In the genomic region with DNA sequence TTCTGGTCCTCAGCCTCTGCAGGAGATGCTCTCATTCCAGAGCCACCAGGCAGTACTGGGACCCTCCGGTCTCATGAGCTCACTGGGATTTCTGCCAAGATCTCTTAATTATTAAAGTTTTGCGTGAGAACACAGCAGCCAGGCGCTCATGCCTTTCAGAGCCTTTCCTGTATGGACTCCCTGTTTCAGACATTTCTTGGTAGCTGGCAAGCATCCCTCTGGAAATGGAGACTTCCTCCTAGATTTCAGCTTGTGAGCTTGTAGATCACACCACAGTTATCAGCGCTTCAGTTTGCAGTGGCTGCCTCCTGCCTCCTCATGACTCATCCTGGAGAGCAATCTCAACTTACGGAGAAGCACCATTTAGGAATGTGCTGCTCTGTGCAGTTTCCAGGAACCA, we compare ENCODE assay signal across 7 mouse cellular contexts. TPM values are rescaled to one million over a fixed set of nuclear protein-coding genes. Genes with fewer than 3 reads are reported as not detected.
DNase-seq lines count a peak whose midpoint lies in the region; ATAC-seq lines count a peak whose summit lies in the region.

No protein-coding gene starts in this region.

- intact Hi-C loops in heart, postnatal 36 days (cut with DNase I) = loop anchor here (5.0 kb wide), 2 partner anchors 100 to 205 kb away; no protein-coding TSS in a partner anchor
- intact Hi-C loops in left cerebral cortex, postnatal 36 days (cut with DNase I) = no loop called here

- H3K27me3 ChIP-seq in midbrain, embryonic 14.5 days (ENCODE audit: control insufficient read depth, insufficient read depth, low read length) = no peaks in the 10 kb centered on the region
- no peaks in the 10 kb centered on the region for H3K27me3 ChIP-seq in midbrain, embryonic 13.5 days

- 82% methylated on average over 5 of the region's 5 CpGs for WGBS in midbrain, embryonic 14.5 days
- 84% methylated on average over 5 of the region's 5 CpGs for WGBS in midbrain, embryonic 13.5 days

- DNase-seq in midbrain, embryonic 14.5 days = peak; percentile 17
- peak; percentile 31 to 79 for DNase-seq in frontal cortex, adult 2 months (ENCODE audit: extremely low spot score in 1 of 2, low spot score in 1 of 2)
- peak; percentile 37 to 53 for DNase-seq in heart, postnatal 36 days
- peak; percentile 21 to 40 for DNase-seq in left cerebral cortex, postnatal 36 days (ENCODE audit: low spot score in 2 of 2)
- DNase-seq in embryo, embryonic 9.5 days (ENCODE audit: extremely low spot score) = no peak

- H3K4me1 ChIP-seq in midbrain, embryonic 14.5 days (ENCODE audit: control insufficient read depth, insufficient read depth, low read length) = no peaks in the 10 kb centered on the region
- no peaks in the 10 kb centered on the region for H3K4me1 ChIP-seq in midbrain, embryonic 13.5 days (replicated peaks)

- H3K36me3 ChIP-seq in midbrain, embryonic 14.5 days (ENCODE audit: control insufficient read depth, insufficient read depth, low read length) = no peaks in the 10 kb centered on the region
- H3K36me3 ChIP-seq in midbrain, embryonic 13.5 days = no peaks in the 10 kb centered on the region

- H3K9me3 ChIP-seq in midbrain, embryonic 14.5 days (ENCODE audit: control insufficient read depth, low read length) = no peaks in the 10 kb centered on the region
- H3K9me3 ChIP-seq in midbrain, embryonic 13.5 days = no peaks in the 10 kb centered on the region

- H3K9ac ChIP-seq in midbrain, embryonic 14.5 days (replicated peaks; ENCODE audit: low read length) = no peak overlapping the region
- H3K9ac ChIP-seq in midbrain, embryonic 13.5 days (replicated peaks) = no peak overlapping the region

- H3K27ac ChIP-seq in midbrain, embryonic 14.5 days (replicated peaks; ENCODE audit: low read depth, low read length) = no peak overlapping the region
- no peak overlapping the region for H3K27ac ChIP-seq in midbrain, embryonic 13.5 days

- no peak overlapping the region for H3K4me2 ChIP-seq in midbrain, embryonic 14.5 days (ENCODE audit: low read length)
- H3K4me2 ChIP-seq in midbrain, embryonic 13.5 days (replicated peaks) = no peak overlapping the region

- ATAC-seq in midbrain, embryonic 14.5 days (ENCODE audit: low FRiP score, low TSS enrichment) = no peak
- no peak for ATAC-seq in midbrain, embryonic 13.5 days
- ATAC-seq in megakaryocyte-erythroid progenitor cell, adult 5-6 weeks (replicated peaks; ENCODE audit: low FRiP score, low TSS enrichment, poor library complexity, severe bottlenecking) = no peak

- no peak overlapping the region for H3K4me3 ChIP-seq in midbrain, embryonic 14.5 days (replicated peaks; ENCODE audit: low read depth, low read length)
- H3K4me3 ChIP-seq in midbrain, embryonic 13.5 days (replicated peaks) = no peak overlapping the region

RNA-seq across cellular contexts. Expression of gene Il1r1, which starts 53.0 kb away (rescaled TPM):
- polyA plus RNA-seq in midbrain, embryonic 14.5 days (2014; fragmentation: Nextera tagmentation; extraction: Ambion mirVana) = 0.36 and 0.79 TPM in 2 replicates
- 0.45 and 0.55 TPM in 2 replicates for polyA plus RNA-seq in midbrain, embryonic 13.5 days (2015; fragmentation: Nextera tagmentation; extraction: Ambion mirVana)
- 1.4 and 1.6 TPM in 2 replicates for polyA plus RNA-seq in frontal cortex, adult 2 months (2012; rRNA removed)
- 1 to 10 TPM; 5.3 to 6.4 TPM for total RNA-seq in heart, postnatal 36 days (2021)
- total RNA-seq in left cerebral cortex, postnatal 36 days (2021) = 1 to 10 TPM; 2.4 TPM
- total RNA-seq in megakaryocyte-erythroid progenitor cell, adult 5-6 weeks (2014; fragmentation: Nextera tagmentation) = 0.49 and 2.7 TPM in 2 replicates
- 1.4 and 3.1 TPM in 2 replicates for total RNA-seq in megakaryocyte-erythroid progenitor cell, adult 5-6 weeks (2017)
